Mouse (Mus musculus): Measurements from ENCODE around the gene 6820408C15Rik.

Gene 6820408C15Rik

DNA sequence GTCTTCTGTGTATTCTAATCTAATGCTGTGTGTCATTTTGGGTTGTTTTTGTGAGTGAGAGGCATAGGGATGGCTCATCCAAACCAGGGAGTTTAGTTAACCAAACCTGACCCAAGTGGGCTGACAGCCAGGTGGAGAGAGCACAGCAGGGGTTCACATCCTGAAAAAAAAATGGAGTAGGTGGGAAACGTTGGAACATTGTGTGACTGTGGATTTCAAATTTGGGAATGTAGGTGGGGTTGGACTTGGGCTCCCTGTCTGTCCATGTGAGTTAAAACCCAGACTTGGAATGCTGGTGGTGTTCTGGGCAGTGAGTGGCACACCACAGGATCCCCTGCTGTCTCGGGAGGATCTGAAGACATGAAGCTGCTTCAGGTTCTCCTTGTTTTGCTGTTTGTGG, 61.4 kb downstream of the 6820408C15Rik start, which contains the start of gene Defb20:
Gene Defb20 (plus strand): TSS at position 301 of the 400 bp plus-strand sequence.
- no peak for DNase-seq

DNA sequence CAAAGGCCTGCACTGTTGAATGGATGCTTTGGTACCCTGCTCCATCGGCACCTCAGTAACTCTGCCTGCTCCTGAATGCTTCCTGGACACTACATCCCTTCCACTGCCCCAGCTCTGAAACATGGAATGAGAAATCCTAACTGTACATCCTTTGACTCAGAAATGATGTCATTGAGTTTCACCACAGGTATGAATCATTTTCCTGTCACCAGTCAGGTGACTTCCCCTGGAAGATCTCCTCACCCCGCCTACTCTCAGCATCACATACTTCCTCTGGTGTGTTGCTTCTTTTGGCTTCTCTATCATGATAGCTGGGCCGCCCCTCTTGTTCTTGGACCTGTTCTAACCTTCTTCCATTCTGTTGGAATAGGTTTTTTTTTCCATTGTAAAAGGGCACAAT, 65.5 kb downstream of the 6820408C15Rik start:
- no peak for DNase-seq

DNA sequence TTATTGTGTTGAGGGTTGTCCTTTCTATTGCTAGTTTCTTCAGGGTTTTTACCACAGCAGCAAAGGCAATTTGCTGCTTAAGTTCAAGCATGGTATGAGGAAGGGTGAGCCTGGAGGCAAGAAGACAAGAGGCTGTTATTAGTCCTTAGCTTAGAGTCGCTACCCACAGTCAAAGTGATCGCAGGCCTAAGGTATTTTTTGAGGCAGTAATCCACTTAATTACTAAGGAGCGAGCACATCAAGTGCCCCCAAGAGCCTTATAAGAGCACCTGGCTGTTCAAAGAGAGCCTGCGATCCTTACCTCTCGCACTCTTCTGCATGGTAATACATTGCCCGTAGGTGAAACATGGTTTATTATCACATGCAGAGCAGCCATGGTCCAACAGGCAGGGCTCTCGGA, 66.3 kb downstream of the 6820408C15Rik start:
- no peak for DNase-seq

DNA sequence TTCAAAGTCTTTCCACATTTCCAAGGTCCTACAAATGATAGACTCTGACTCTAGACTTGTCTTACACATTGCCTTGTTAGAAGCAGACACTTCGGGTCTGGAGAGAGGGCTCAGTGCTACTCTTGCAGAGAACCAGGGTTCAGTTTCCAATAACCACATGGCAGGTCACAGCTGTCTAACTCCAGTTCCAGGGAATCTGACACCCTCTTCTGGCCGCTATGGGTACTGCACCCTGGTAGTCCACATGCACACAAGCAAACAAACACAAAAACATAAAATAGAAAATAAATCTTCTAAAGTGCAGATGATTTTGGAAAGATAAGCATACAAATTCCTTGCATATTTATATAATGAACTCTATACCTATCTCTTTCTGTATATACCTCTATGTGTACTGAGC, 71.6 kb downstream of the 6820408C15Rik start:
- DNase-seq: no peak

DNA sequence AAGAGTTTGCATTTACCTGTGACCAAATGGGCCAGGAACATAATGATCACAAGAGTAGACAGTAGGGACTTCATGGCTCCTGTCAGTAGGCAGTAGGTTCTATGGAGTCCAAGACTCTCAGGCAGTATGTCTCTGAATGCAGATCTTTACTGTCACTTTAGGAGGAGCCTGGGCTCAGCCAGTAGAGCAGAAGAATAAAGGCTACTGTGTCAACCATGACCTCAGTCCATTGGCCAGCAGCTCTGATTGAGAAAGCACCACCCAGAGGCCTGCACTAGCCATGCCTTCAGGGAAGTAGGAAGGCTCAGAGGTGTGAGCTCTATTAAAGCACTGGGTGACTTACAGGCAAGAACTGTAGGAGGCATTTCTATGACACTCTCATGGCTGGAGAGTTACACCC, 74.7 kb downstream of the 6820408C15Rik start, which contains the start of gene Defb22:
Gene Defb22 (minus strand): TSS at position 101 of the 400 bp plus-strand sequence.
- DNase-seq: no peak

DNA sequence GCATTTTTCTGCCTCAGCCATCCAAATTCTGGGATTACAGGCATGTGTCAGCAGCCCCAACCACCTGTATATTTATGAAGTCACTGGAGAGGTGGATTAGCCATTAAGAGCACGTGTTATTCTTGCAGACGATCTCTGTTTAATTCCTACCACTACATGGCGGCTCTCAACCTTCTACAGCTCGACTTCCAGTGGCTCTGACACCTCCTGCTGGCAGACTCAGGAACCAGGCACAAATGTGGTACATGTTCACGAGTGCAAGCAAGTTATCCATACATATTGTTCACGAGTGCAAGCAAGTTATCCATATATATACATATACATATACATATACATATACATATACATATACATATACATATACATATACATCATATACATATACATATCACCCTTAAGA, 77.8 kb downstream of the 6820408C15Rik start:
- DNase-seq: no peak

Measured in thymus, postnatal 36 days (tissue).